Mouse (Mus musculus): ENCODE measurements around the gene Ghdc. TPM values are rescaled to one million over a fixed set of nuclear protein-coding genes. Genes with fewer than 3 reads are reported as not detected.

Ghdc gene
- polyA plus RNA-seq, 1 experiment from 2014 or later, result 2.6 TPM

GRCm38 (mm10) chr11:100780247-100780646 is 9.5 kb upstream of the Ghdc start:
- Histone ChIP-seq H3K4me3 (ENCODE audit: low read depth, low read length) (no peak overlapping the region), H3K36me3 (ENCODE audit: control insufficient read depth, insufficient read depth, low read length) (peaks cover 2% of the 10 kb centered on the region; the same call in 1 of the 2 replicates), H3K4me2 (ENCODE audit: low read depth, severe bottlenecking) (no peak overlapping the region), H3K27ac (replicated peaks; ENCODE audit: low read depth, low read length) (no peak overlapping the region), H3K9me3 (ENCODE audit: control insufficient read depth, low read length) (no peaks in the 10 kb centered on the region), H3K9ac (ENCODE audit: low read length) (no peak overlapping the region), H3K4me1 (ENCODE audit: control insufficient read depth, insufficient read depth, low read length) (no peaks in the 10 kb centered on the region), H3K27me3 (ENCODE audit: control insufficient read depth, insufficient read depth, low read length) (no peaks in the 10 kb centered on the region)
- 80% methylated on average over 8 of the region's 8 CpGs for WGBS
- no peak for ATAC-seq (ENCODE audit: insufficient number of reproducible peaks, low FRiP score, low TSS enrichment, low read depth)
- no peak for DNase-seq (ENCODE audit: low spot score)

DNA sequence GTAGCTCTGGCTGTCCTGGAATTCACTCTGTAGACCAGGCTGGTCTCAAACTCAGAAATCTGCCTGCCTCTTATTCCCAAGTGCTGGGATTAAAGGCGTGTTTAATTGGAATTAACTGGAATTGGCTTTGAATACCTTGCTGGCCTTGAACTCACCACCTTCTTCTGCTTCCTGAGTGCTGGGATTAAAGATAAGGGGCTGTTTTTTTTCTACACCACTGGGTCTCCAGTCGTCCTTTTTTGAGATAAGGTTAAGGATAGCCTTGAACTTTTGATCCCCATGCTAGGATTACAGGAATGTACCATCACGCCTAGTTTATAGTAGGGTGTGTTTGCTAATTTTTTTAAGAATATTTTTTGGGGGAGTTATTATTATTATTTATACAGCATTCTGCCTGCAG is 7.3 kb upstream of the Ghdc start:
- 74% methylated on average over 3 of the region's 3 CpGs for WGBS
- H3K4me1 ChIP-seq (ENCODE audit: control insufficient read depth, insufficient read depth, low read length), result no peaks in the 10 kb centered on the region

GRCm38 (mm10) chr11:100775921-100776320 is 5.2 kb upstream of the Ghdc start:
- H3K4me1 ChIP-seq (ENCODE audit: control insufficient read depth, insufficient read depth, low read length), result no peaks in the 10 kb centered on the region
- ATAC-seq (ENCODE audit: insufficient number of reproducible peaks, low FRiP score, low TSS enrichment, low read depth) (no peak), DNase-seq (ENCODE audit: low spot score) (no peak)
- no peak overlapping the region for H3K4me3 ChIP-seq (ENCODE audit: low read depth, low read length)
- H3K36me3 ChIP-seq (ENCODE audit: control insufficient read depth, insufficient read depth, low read length), result no peaks in the 10 kb centered on the region
- no peaks in the 10 kb centered on the region for H3K27me3 ChIP-seq (ENCODE audit: control insufficient read depth, insufficient read depth, low read length)
- WGBS, result 89% methylated on average over 10 of the region's 10 CpGs
- no peak overlapping the region for H3K27ac ChIP-seq (replicated peaks; ENCODE audit: low read depth, low read length)
- no peak overlapping the region for H3K9ac ChIP-seq (ENCODE audit: low read length)
- H3K9me3 ChIP-seq (ENCODE audit: control insufficient read depth, low read length), result no peaks in the 10 kb centered on the region
- no peak overlapping the region for H3K4me2 ChIP-seq (ENCODE audit: low read depth, severe bottlenecking)

More for the DNA sequence above, 7.3 kb upstream of the Ghdc start:
- ATAC-seq (ENCODE audit: insufficient number of reproducible peaks, low FRiP score, low TSS enrichment, low read depth) (no peak), DNase-seq (ENCODE audit: low spot score) (no peak)
- H3K27ac ChIP-seq (replicated peaks; ENCODE audit: low read depth, low read length), result no peak overlapping the region
- peaks cover 2% of the 10 kb centered on the region; the same call in 1 of the 2 replicates for H3K36me3 ChIP-seq (ENCODE audit: control insufficient read depth, insufficient read depth, low read length)
- no peak overlapping the region for H3K4me2 ChIP-seq (ENCODE audit: low read depth, severe bottlenecking)
- no peak overlapping the region for H3K9ac ChIP-seq (ENCODE audit: low read length)
- H3K27me3 ChIP-seq (ENCODE audit: control insufficient read depth, insufficient read depth, low read length), result no peaks in the 10 kb centered on the region
- no peaks in the 10 kb centered on the region for H3K9me3 ChIP-seq (ENCODE audit: control insufficient read depth, low read length)
- no peak overlapping the region for H3K4me3 ChIP-seq (ENCODE audit: low read depth, low read length)

DNA sequence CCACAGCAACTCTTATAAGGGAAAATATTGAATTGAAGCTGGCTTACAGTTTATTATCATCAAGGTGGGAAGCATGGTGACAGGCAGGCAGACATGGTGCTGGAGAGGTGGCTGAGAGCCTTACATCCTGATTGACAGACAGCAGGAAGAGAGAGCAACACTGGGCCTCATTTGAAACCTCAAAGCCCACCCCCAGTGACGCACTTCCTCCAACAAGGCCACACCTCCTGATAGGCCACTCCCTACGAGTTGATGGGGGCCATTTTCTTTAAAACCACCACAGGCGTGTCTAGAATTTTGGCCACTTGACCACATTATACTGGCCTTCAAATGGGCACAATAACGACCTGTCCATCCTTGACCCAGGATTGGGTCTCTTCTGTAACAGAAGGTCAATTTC is 3.5 kb upstream of the Ghdc start:
- no peak for DNase-seq (ENCODE audit: low spot score)
- WGBS, result 84% methylated on average over 4 of the region's 4 CpGs
- no peak for ATAC-seq (ENCODE audit: insufficient number of reproducible peaks, low FRiP score, low TSS enrichment, low read depth)

DNA sequence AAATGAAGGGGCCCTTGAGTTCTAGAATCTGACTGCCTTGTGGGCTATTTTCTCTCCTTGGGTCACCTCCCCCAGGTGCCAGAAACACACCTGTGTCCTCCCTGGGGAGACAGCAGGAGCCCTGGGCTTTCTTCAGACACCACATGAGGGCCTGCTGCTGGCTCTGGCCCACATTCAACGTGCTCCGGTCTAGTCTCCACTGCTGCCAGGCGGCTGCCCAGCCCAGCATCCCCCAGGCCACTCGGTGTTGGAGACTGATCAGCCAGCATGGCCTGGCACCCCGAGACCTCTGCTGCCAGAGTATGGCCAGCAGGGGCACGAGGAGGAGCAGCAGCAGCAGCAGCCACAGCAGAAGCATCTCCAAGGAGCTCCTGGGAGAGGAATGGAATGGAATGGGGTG is 777 bp downstream of the Ghdc start:
- Histone ChIP-seq H3K4me3 (ENCODE audit: low read depth, low read length) (peak overlapping the region; percentile 53; the same call in 1 of the 2 replicates), H3K4me1 (ENCODE audit: control insufficient read depth, insufficient read depth, low read length) (peaks cover 2% of the 10 kb centered on the region; the same call in 1 of the 2 replicates), H3K36me3 (ENCODE audit: control insufficient read depth, insufficient read depth, low read length) (no peaks in the 10 kb centered on the region), H3K27ac (replicated peaks; ENCODE audit: low read depth, low read length) (no peak overlapping the region), H3K9me3 (ENCODE audit: control insufficient read depth, low read length) (no peaks in the 10 kb centered on the region), H3K4me2 (ENCODE audit: low read depth, severe bottlenecking) (peak overlapping the region; percentile 62), H3K27me3 (ENCODE audit: control insufficient read depth, insufficient read depth, low read length) (no peaks in the 10 kb centered on the region), H3K9ac (ENCODE audit: low read length) (peak overlapping the region; percentile 30; the same call in 1 of the 2 replicates)
- WGBS, result 66% methylated on average over 6 of the region's 6 CpGs
- DNase-seq (ENCODE audit: low spot score), result no peak
- ATAC-seq (ENCODE audit: insufficient number of reproducible peaks, low FRiP score, low TSS enrichment, low read depth), result no peak

More for the DNA sequence above, 3.5 kb upstream of the Ghdc start:
- Histone ChIP-seq H3K27ac (replicated peaks; ENCODE audit: low read depth, low read length) (no peak overlapping the region), H3K4me1 (ENCODE audit: control insufficient read depth, insufficient read depth, low read length) (peaks cover 2% of the 10 kb centered on the region; the same call in 1 of the 2 replicates), H3K4me3 (ENCODE audit: low read depth, low read length) (no peak overlapping the region), H3K4me2 (ENCODE audit: low read depth, severe bottlenecking) (no peak overlapping the region), H3K9ac (ENCODE audit: low read length) (no peak overlapping the region), H3K27me3 (ENCODE audit: control insufficient read depth, insufficient read depth, low read length) (no peaks in the 10 kb centered on the region), H3K36me3 (ENCODE audit: control insufficient read depth, insufficient read depth, low read length) (no peaks in the 10 kb centered on the region), H3K9me3 (ENCODE audit: control insufficient read depth, low read length) (no peaks in the 10 kb centered on the region)

- H3K27ac ChIP-seq (replicated peaks; ENCODE audit: low read depth, low read length), result no peak overlapping the region
- no peaks in the 10 kb centered on the region for H3K36me3 ChIP-seq (ENCODE audit: control insufficient read depth, insufficient read depth, low read length)
- no peaks in the 10 kb centered on the region for H3K27me3 ChIP-seq (ENCODE audit: control insufficient read depth, insufficient read depth, low read length)
- no peak overlapping the region for H3K4me3 ChIP-seq (ENCODE audit: low read depth, low read length)
- H3K9ac ChIP-seq (ENCODE audit: low read length), result no peak overlapping the region
- no peaks in the 10 kb centered on the region for H3K9me3 ChIP-seq (ENCODE audit: control insufficient read depth, low read length)
- DNase-seq (ENCODE audit: low spot score) (no peak), ATAC-seq (ENCODE audit: insufficient number of reproducible peaks, low FRiP score, low TSS enrichment, low read depth) (no peak)
- no peak overlapping the region for H3K4me2 ChIP-seq (ENCODE audit: low read depth, severe bottlenecking)
- peaks cover 2% of the 10 kb centered on the region; the same call in 1 of the 2 replicates for H3K4me1 ChIP-seq (ENCODE audit: control insufficient read depth, insufficient read depth, low read length)
- WGBS, result 91% methylated on average over 5 of the region's 5 CpGs
Measured at GRCm38 (mm10) chr11:100767871-100768270, 2.9 kb downstream of the Ghdc start.

DNA sequence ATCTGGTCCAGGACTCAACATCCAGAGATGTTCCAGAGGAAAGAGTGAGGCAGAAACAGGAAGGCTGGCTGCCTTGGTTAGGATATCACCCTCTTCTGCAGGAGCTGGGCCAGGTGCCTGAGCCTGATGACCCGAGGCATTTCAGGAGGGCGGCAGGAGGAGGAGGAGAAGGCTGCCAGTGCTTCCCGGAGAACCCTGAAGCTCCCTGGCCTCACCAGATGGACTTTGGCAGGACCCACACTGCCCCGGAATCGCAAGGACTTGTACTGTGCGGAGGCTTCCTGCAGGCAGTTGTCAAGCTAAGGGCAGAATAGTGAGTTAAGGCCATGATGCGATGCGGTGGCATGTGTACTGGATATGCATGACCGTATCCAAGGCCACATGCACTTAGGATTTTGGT is 4.0 kb downstream of the Ghdc start:
- Histone ChIP-seq H3K36me3 (ENCODE audit: control insufficient read depth, insufficient read depth, low read length) (no peaks in the 10 kb centered on the region), H3K4me3 (ENCODE audit: low read depth, low read length) (no peak overlapping the region), H3K9me3 (ENCODE audit: control insufficient read depth, low read length) (no peaks in the 10 kb centered on the region), H3K27ac (replicated peaks; ENCODE audit: low read depth, low read length) (no peak overlapping the region), H3K4me2 (ENCODE audit: low read depth, severe bottlenecking) (no peak overlapping the region), H3K27me3 (ENCODE audit: control insufficient read depth, insufficient read depth, low read length) (peaks cover 3% of the 10 kb centered on the region; the same call in 1 of the 2 replicates), H3K4me1 (ENCODE audit: control insufficient read depth, insufficient read depth, low read length) (peaks cover 4% of the 10 kb centered on the region; the same call in 1 of the 2 replicates), H3K9ac (ENCODE audit: low read length) (no peak overlapping the region)
- 78% methylated on average over 9 of the region's 9 CpGs for WGBS
- ATAC-seq (ENCODE audit: insufficient number of reproducible peaks, low FRiP score, low TSS enrichment, low read depth), result no peak
- no peak for DNase-seq (ENCODE audit: low spot score)

DNA sequence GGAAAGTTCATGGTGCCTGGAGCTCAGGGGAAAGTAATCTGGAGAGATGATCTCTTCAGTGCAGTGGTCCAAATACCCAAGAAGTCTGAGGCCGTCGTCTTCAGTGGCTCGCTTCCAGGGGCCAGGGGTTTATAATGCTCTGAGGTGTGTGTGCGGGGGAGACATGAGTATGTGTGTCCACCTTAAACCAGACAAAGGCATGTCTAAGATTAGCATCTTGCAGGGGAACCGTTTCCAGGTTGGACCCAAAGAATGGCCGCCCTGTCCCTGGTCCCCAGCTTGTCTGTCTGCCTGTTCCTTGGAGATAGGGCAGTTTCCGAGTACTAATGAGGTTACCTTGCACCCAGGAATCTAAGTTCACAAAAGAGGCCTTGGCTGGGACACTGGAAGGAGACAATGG is 7.9 kb downstream of the Ghdc start, which contains the start of gene Hcrt:
TSS of gene Hcrt (minus strand) at position 101 of the 400 bp plus-strand sequence.
- Histone ChIP-seq H3K4me2 (ENCODE audit: low read depth, severe bottlenecking) (peak within 1 kb of the TSS; percentile 74), H3K9me3 (ENCODE audit: control insufficient read depth, low read length) (no peaks in the 10 kb centered on the region), H3K27me3 (ENCODE audit: control insufficient read depth, insufficient read depth, low read length) (peaks cover 23% of the 10 kb centered on the region), H3K4me3 (ENCODE audit: low read depth, low read length) (peak within 1 kb of the TSS; percentile 32), H3K27ac (replicated peaks; ENCODE audit: low read depth, low read length) (no peak within 1 kb of the TSS), H3K4me1 (ENCODE audit: control insufficient read depth, insufficient read depth, low read length) (peaks cover 6% of the 10 kb centered on the region; the same call in 1 of the 2 replicates), H3K9ac (ENCODE audit: low read length) (peak within 1 kb of the TSS; percentile 47), H3K36me3 (ENCODE audit: control insufficient read depth, insufficient read depth, low read length) (no peaks in the 10 kb centered on the region)
- ATAC-seq (ENCODE audit: insufficient number of reproducible peaks, low FRiP score, low TSS enrichment, low read depth) (no peak), DNase-seq (ENCODE audit: low spot score) (no peak)
- 88% methylated on average over 7 of the region's 7 CpGs for WGBS

GRCm38 (mm10) chr11:100761547-100762045 is 9.2 kb downstream of the Ghdc start:
- H3K4me1 ChIP-seq (ENCODE audit: control insufficient read depth, insufficient read depth, low read length), result peaks cover 6% of the 10 kb centered on the region; the same call in 1 of the 2 replicates
- H3K36me3 ChIP-seq (ENCODE audit: control insufficient read depth, insufficient read depth, low read length), result no peaks in the 10 kb centered on the region
- no peaks in the 10 kb centered on the region for H3K9me3 ChIP-seq (ENCODE audit: control insufficient read depth, low read length)
- no peak overlapping the region for H3K27ac ChIP-seq (replicated peaks; ENCODE audit: low read depth, low read length)
- peak overlapping the region; percentile 74 for H3K4me2 ChIP-seq (ENCODE audit: low read depth, severe bottlenecking)
- peak; percentile 91 for DNase-seq (ENCODE audit: low spot score)
- peaks cover 23% of the 10 kb centered on the region for H3K27me3 ChIP-seq (ENCODE audit: control insufficient read depth, insufficient read depth, low read length)
- under 1% methylated on average over 27 of the region's 27 CpGs for WGBS
- no peak for ATAC-seq (ENCODE audit: insufficient number of reproducible peaks, low FRiP score, low TSS enrichment, low read depth)
- peak overlapping the region; percentile 32 for H3K4me3 ChIP-seq (ENCODE audit: low read depth, low read length)
- peak overlapping the region; percentile 47 for H3K9ac ChIP-seq (ENCODE audit: low read length)
